Mouse (Mus musculus): ENCODE measurements around the gene Armcx6. TPM values are rescaled to one million over a fixed set of nuclear protein-coding genes. Genes with fewer than 3 reads are reported as not detected.

Armcx6 gene
- not detected in 2 replicates for polyA plus RNA-seq (2012)

- TF ChIP-seq GATA1 (IDR thresholded peaks at IDR 0.05; ENCODE audit: low read length) = no peak
Observed at GRCm38 (mm10) chrX:134750764-134751592, at the start of gene Armcx6. Gene Armcx6, minus strand, starts transcription at chrX:134751417.

- no peak for TF ChIP-seq GATA1 (IDR thresholded peaks at IDR 0.05; ENCODE audit: low read length)
Observed at GRCm38 (mm10) chrX:134787728-134788127, 36.5 kb upstream of the Armcx6 start.

- no peak for TF ChIP-seq GATA1 (IDR thresholded peaks at IDR 0.05; ENCODE audit: low read length)
Observed at GRCm38 (mm10) chrX:134757293-134757995, 6.2 kb upstream of the Armcx6 start.

- no peak for TF ChIP-seq GATA1 (IDR thresholded peaks at IDR 0.05; ENCODE audit: low read length)
Observed at GRCm38 (mm10) chrX:134756434-134757292, 5.4 kb upstream of the Armcx6 start, which contains the start of gene Armcx3. Gene Armcx3, plus strand, starts transcription at chrX:134756595.

- TF ChIP-seq GATA1 (IDR thresholded peaks at IDR 0.05; ENCODE audit: low read length) = no peak
Observed at GRCm38 (mm10) chrX:134752584-134752983, 1.4 kb upstream of the Armcx6 start.

- TF ChIP-seq GATA1 (IDR thresholded peaks at IDR 0.05; ENCODE audit: low read length) = no peak
Observed at GRCm38 (mm10) chrX:134751910-134752309, 693 bp upstream of the Armcx6 start.

GRCm38 (mm10) chrX:134746459-134746858 is 4.8 kb downstream of the Armcx6 start:
- no peak for TF ChIP-seq GATA1 (IDR thresholded peaks at IDR 0.05; ENCODE audit: low read length)

- no peak for TF ChIP-seq GATA1 (IDR thresholded peaks at IDR 0.05; ENCODE audit: low read length)
Observed at GRCm38 (mm10) chrX:134741862-134742261, 9.4 kb downstream of the Armcx6 start.

GRCm38 (mm10) chrX:134739160-134739559 is 12.1 kb downstream of the Armcx6 start:
- no peak for TF ChIP-seq GATA1 (IDR thresholded peaks at IDR 0.05; ENCODE audit: low read length)

- TF ChIP-seq GATA1 (IDR thresholded peaks at IDR 0.05; ENCODE audit: low read length) = no peak
Observed at GRCm38 (mm10) chrX:134737796-134738195, 13.4 kb downstream of the Armcx6 start.

- no peak for TF ChIP-seq GATA1 (IDR thresholded peaks at IDR 0.05; ENCODE audit: low read length)
Observed at GRCm38 (mm10) chrX:134729778-134730177, 21.4 kb downstream of the Armcx6 start.

GRCm38 (mm10) chrX:134718524-134718923 is 32.7 kb downstream of the Armcx6 start:
- no peak for TF ChIP-seq GATA1 (IDR thresholded peaks at IDR 0.05; ENCODE audit: low read length)

- TF ChIP-seq GATA1 (IDR thresholded peaks at IDR 0.05; ENCODE audit: low read length) = no peak
Observed at GRCm38 (mm10) chrX:134717752-134718308, 33.4 kb downstream of the Armcx6 start, which contains the start of gene Armcx1. Gene Armcx1, plus strand, starts transcription at chrX:134717963.

- TF ChIP-seq GATA1 (IDR thresholded peaks at IDR 0.05; ENCODE audit: low read length) = no peak
Observed at GRCm38 (mm10) chrX:134716863-134717262, 34.4 kb downstream of the Armcx6 start.

Other genes with a start within 250 kb of the Armcx6 start
- gene Timm8a1, start 209.6 kb downstream of the Armcx6 start, polyA plus RNA-seq (2012) = 3.5 and 4.1 TPM in 2 replicates
- 5.7 and 10.5 TPM in 2 replicates for gene Btk, start 167.8 kb downstream of the Armcx6 start, polyA plus RNA-seq (2012)
- 46.4 and 69.5 TPM in 2 replicates for gene Rpl36a, start 165.8 kb downstream of the Armcx6 start, polyA plus RNA-seq (2012)
- 0.21 and 0.23 TPM in 2 replicates for gene Gla, start 150.3 kb downstream of the Armcx6 start, polyA plus RNA-seq (2012)
- 11.2 and 18.8 TPM in 2 replicates for gene Hnrnph2, start 150.2 kb downstream of the Armcx6 start, polyA plus RNA-seq (2012)
- gene Armcx4, start 64.9 kb downstream of the Armcx6 start, polyA plus RNA-seq (2012) = 1.0 and 1.1 TPM in 2 replicates
- 4.3 and 6.0 TPM in 2 replicates for gene Armcx1, start 33.5 kb downstream of the Armcx6 start, polyA plus RNA-seq (2012)
- not detected in 2 replicates for gene Armcx3, start 5.2 kb upstream of the Armcx6 start, polyA plus RNA-seq (2012)
- gene Armcx2, start 57.8 kb upstream of the Armcx6 start, polyA plus RNA-seq (2012) = 7.1 and 18.4 TPM in 2 replicates
- not detected in 2 replicates for gene Nxf2, start 213.3 kb upstream of the Armcx6 start, polyA plus RNA-seq (2012)

All from G1E-ER4 (cell line).